In the genomic region with DNA sequence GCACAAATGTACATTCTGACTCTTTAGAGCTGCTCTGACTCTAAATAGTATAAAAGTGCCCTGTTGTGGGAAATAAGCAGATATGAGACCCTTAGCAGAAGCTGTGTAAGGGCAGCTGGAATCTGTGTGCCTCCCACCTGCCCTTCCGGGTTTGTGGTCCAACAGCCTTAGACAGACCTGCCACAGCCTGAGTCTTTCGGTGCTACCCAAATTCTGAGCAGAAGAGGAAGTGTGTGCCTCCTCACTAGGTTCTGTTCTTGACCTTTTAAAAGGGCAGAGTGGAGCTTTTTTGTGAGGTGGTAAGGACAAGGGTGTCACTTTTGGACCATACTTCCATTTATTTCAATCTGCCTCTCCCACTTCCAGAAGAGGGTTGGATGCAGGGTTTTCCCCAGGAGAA, we compare ENCODE assay signal across 12 mouse cellular contexts. TPM values are rescaled to one million over a fixed set of nuclear protein-coding genes. Genes with fewer than 3 reads are reported as not detected.
DNase-seq lines count a peak whose midpoint lies in the region; ATAC-seq and TF ChIP-seq lines count a peak whose summit lies in the region.
"Had no signal": no experiment of that assay in that cellular context is flagged by ENCODE, and none has a peak within 500 bp of the region (broad histone marks: within the 10 kb centered on the region; RNA-seq: fewer than 3 reads in every experiment).

No protein-coding gene starts in this region.

- no peak for DNase-seq in gastrocnemius, adult 2 months
- DNase-seq in gastrocnemius, postnatal 36 days = no peak
- no peak for DNase-seq in lung, postnatal 25 days (ENCODE audit: low spot score)
- no peak for DNase-seq in liver, embryonic 14.5 days (ENCODE audit: low read depth in 3 of 3, low spot score in 3 of 3)
- no peak for DNase-seq in stomach, postnatal 0 days (ENCODE audit: low spot score)
- DNase-seq in forebrain, embryonic 10.5 days (ENCODE audit: extremely low spot score, low spot score) = no peak
- DNase-seq: right cerebral cortex, postnatal 4 days had no signal

- no peaks in the 10 kb centered on the region for H3K9me3 ChIP-seq in lung, embryonic 15.5 days
- H3K9me3 ChIP-seq in liver, embryonic 14.5 days (ENCODE audit: control insufficient read depth, low read length) = no peaks in the 10 kb centered on the region
- no peaks in the 10 kb centered on the region for H3K9me3 ChIP-seq in stomach, postnatal 0 days (ENCODE audit: control insufficient read depth, low read length)
- H3K9me3 ChIP-seq in neural tube, embryonic 15.5 days (replicated peaks) = no peaks in the 10 kb centered on the region
- no peaks in the 10 kb centered on the region for H3K9me3 ChIP-seq in forebrain, embryonic 10.5 days
- H3K9me3 ChIP-seq: embryonic facial prominence, embryonic 12.5 days; neural tube, embryonic 13.5 days had no signal

- H3K4me3 ChIP-seq in gastrocnemius, adult 2 months = no peak overlapping the region
- no peak overlapping the region for H3K4me3 ChIP-seq in lung, embryonic 15.5 days
- H3K4me3 ChIP-seq in liver, embryonic 14.5 days (ENCODE audit: insufficient read depth in 1 of 2, low read depth in 2 of 2, low read length in 2 of 2) = no peak overlapping the region
- H3K4me3 ChIP-seq in stomach, postnatal 0 days (ENCODE audit: low read depth, low read length) = no peak overlapping the region
- no peak overlapping the region for H3K4me3 ChIP-seq in neural tube, embryonic 15.5 days (replicated peaks)
- H3K4me3 ChIP-seq in forebrain, embryonic 10.5 days = no peak overlapping the region
- H3K4me3 ChIP-seq: embryonic facial prominence, embryonic 12.5 days; neural tube, embryonic 13.5 days had no signal

- intact Hi-C loops in gastrocnemius, adult 2 months (cut with DNase I) = no loop called here
- intact Hi-C loops in gastrocnemius, postnatal 36 days (cut with DNase I) = no loop called here

- no peak overlapping the region for H3K9ac ChIP-seq in lung, embryonic 15.5 days
- H3K9ac ChIP-seq in liver, embryonic 14.5 days (replicated peaks) = no peak overlapping the region; the same call in 1 of the 2 replicates
- no peak overlapping the region for H3K9ac ChIP-seq in stomach, postnatal 0 days (ENCODE audit: low read length)
- H3K9ac ChIP-seq in neural tube, embryonic 15.5 days (replicated peaks) = no peak overlapping the region
- H3K9ac ChIP-seq: embryonic facial prominence, embryonic 12.5 days; neural tube, embryonic 13.5 days had no signal

- H3K4me2 ChIP-seq in lung, embryonic 15.5 days = no peak overlapping the region
- H3K4me2 ChIP-seq in liver, embryonic 14.5 days (ENCODE audit: low read depth) = no peak overlapping the region
- H3K4me2 ChIP-seq in stomach, postnatal 0 days (replicated peaks; ENCODE audit: low read depth) = no peak overlapping the region
- no peak overlapping the region for H3K4me2 ChIP-seq in neural tube, embryonic 15.5 days
- H3K4me2 ChIP-seq: embryonic facial prominence, embryonic 12.5 days; neural tube, embryonic 13.5 days had no signal

- WGBS in lung, embryonic 15.5 days = 59% methylated on average over 2 of the region's 2 CpGs
- WGBS in liver, embryonic 14.5 days (ENCODE audit: insufficient replicate concordance) = 18% methylated on average over 2 of the region's 2 CpGs
- 79% methylated on average over 2 of the region's 2 CpGs for WGBS in stomach, postnatal 0 days
- WGBS in neural tube, embryonic 15.5 days = 79% methylated on average over 2 of the region's 2 CpGs
- WGBS in forebrain, embryonic 10.5 days = 85% methylated on average over 2 of the region's 2 CpGs

- TF ChIP-seq EP300 in liver, embryonic 14.5 days (IDR thresholded peaks at IDR 0.05; ENCODE audit: low read depth) = no peak
- TF ChIP-seq EP300 in stomach, postnatal 0 days (optimal IDR thresholded peaks at IDR 0.05) = no peak

- no peaks in the 10 kb centered on the region for H3K27me3 ChIP-seq in lung, embryonic 15.5 days
- no peaks in the 10 kb centered on the region for H3K27me3 ChIP-seq in liver, embryonic 14.5 days (ENCODE audit: control insufficient read depth, insufficient read depth, low read length)
- H3K27me3 ChIP-seq in stomach, postnatal 0 days (ENCODE audit: control insufficient read depth, insufficient read depth, low read length) = no peaks in the 10 kb centered on the region
- H3K27me3 ChIP-seq in neural tube, embryonic 15.5 days (replicated peaks) = no peaks in the 10 kb centered on the region
- no peaks in the 10 kb centered on the region for H3K27me3 ChIP-seq in forebrain, embryonic 10.5 days (ENCODE audit: poor library complexity, severe bottlenecking)
- H3K27me3 ChIP-seq: embryonic facial prominence, embryonic 12.5 days; neural tube, embryonic 13.5 days had no signal

- no peaks in the 10 kb centered on the region for H3K36me3 ChIP-seq in lung, embryonic 15.5 days
- H3K36me3 ChIP-seq in liver, embryonic 14.5 days (replicated peaks; ENCODE audit: control insufficient read depth, insufficient read depth, low read depth) = no peaks in the 10 kb centered on the region
- H3K36me3 ChIP-seq in stomach, postnatal 0 days (ENCODE audit: control insufficient read depth, insufficient read depth, low read length) = no peaks in the 10 kb centered on the region
- no peaks in the 10 kb centered on the region for H3K36me3 ChIP-seq in neural tube, embryonic 15.5 days
- H3K36me3 ChIP-seq in forebrain, embryonic 10.5 days (replicated peaks) = no peaks in the 10 kb centered on the region
- H3K36me3 ChIP-seq: embryonic facial prominence, embryonic 12.5 days; neural tube, embryonic 13.5 days had no signal

- ATAC-seq in lung, embryonic 15.5 days (ENCODE audit: borderline replicate concordance, extremely low read depth, low FRiP score, low TSS enrichment) = no peak
- ATAC-seq in liver, embryonic 14.5 days (ENCODE audit: insufficient read depth) = no peak
- no peak for ATAC-seq in stomach, postnatal 0 days (ENCODE audit: low FRiP score, low TSS enrichment)
- ATAC-seq in neural tube, embryonic 15.5 days (ENCODE audit: low FRiP score) = no peak
- ATAC-seq: hindbrain, embryonic 16.5 days had no signal

- peaks cover 21% of the 10 kb centered on the region for H3K4me1 ChIP-seq in lung, embryonic 15.5 days
- H3K4me1 ChIP-seq in liver, embryonic 14.5 days (replicated peaks; ENCODE audit: control insufficient read depth in 2 of 2, insufficient read depth in 2 of 2, low read length in 1 of 2) = peaks cover 29 to 53% of the 10 kb centered on the region in 2 experiments
- H3K4me1 ChIP-seq in stomach, postnatal 0 days (replicated peaks; ENCODE audit: control insufficient read depth, insufficient read depth) = peaks cover 6% of the 10 kb centered on the region
- H3K4me1 ChIP-seq in neural tube, embryonic 15.5 days = 0 out of 2 replicates have a peak, but pooled peaks cover 2% of the 10 kb centered on the region
- H3K4me1 ChIP-seq in forebrain, embryonic 10.5 days = peaks cover 6% of the 10 kb centered on the region
- H3K4me1 ChIP-seq: neural tube, embryonic 13.5 days had no signal

- no peak for TF ChIP-seq CTCF in gastrocnemius, adult 2 months (IDR thresholded peaks at IDR 0.05)
- no peak for TF ChIP-seq CTCF in liver, embryonic 14.5 days (IDR thresholded peaks at IDR 0.05; ENCODE audit: low read depth)
- TF ChIP-seq CTCF in stomach, postnatal 0 days (IDR thresholded peaks at IDR 0.05; ENCODE audit: low read depth) = no peak

- H3K27ac ChIP-seq in gastrocnemius, adult 2 months = peak overlapping the region; percentile 71
- H3K27ac ChIP-seq in lung, embryonic 15.5 days = peak overlapping the region; percentile 59
- peak overlapping the region; percentile 25; the same call in 1 of the 2 replicates for H3K27ac ChIP-seq in liver, embryonic 14.5 days
- H3K27ac ChIP-seq in stomach, postnatal 0 days (replicated peaks) = peak overlapping the region; percentile 56
- no peak overlapping the region for H3K27ac ChIP-seq in neural tube, embryonic 15.5 days (replicated peaks)
- H3K27ac ChIP-seq in forebrain, embryonic 10.5 days = no peak overlapping the region
- H3K27ac ChIP-seq: neural tube, embryonic 13.5 days had no signal

RNA-seq across cellular contexts. Expression of a gene that starts 33.1 kb away (rescaled TPM):
- 10 to 100 TPM; 12.6 to 15.1 TPM for total RNA-seq in gastrocnemius, adult 2 months (2021)
- 10 to 100 TPM in 1 of 2 experiments, 1 to 10 TPM in 1; 9.6 to 11.3 TPM for total RNA-seq in gastrocnemius, postnatal 36 days (2021)
- polyA plus RNA-seq in lung, embryonic 15.5 days (2015; fragmentation: Nextera tagmentation; extraction: Ambion mirVana) = 61.5 and 68.0 TPM in 2 replicates
- polyA plus RNA-seq in liver, embryonic 14.5 days (2012; rRNA removed) = 9.3 and 11.6 TPM in 2 replicates
- 15.4 and 16.2 TPM in 2 replicates for polyA plus RNA-seq in liver, embryonic 14.5 days (2014; fragmentation: Nextera tagmentation; extraction: Ambion mirVana)
- 18.3 and 19.2 TPM in 2 replicates for polyA plus RNA-seq in stomach, postnatal 0 days (2015; fragmentation: Nextera tagmentation; extraction: Ambion mirVana)
- polyA plus RNA-seq in neural tube, embryonic 15.5 days (2015; fragmentation: Nextera tagmentation; extraction: Ambion mirVana) = 45.3 and 46.8 TPM in 2 replicates
- 48.3 and 52.7 TPM in 2 replicates for polyA plus RNA-seq in forebrain, embryonic 10.5 days (2016; fragmentation: Nextera tagmentation; extraction: Ambion mirVana)

RNA-seq across cellular contexts. Expression of a gene that starts 46.0 kb away (rescaled TPM):
- 1 to 10 TPM; 6.2 to 7.9 TPM for total RNA-seq in gastrocnemius, adult 2 months (2021)
- total RNA-seq in gastrocnemius, postnatal 36 days (2021) = 1 to 10 TPM; 6.6 to 6.7 TPM
- polyA plus RNA-seq in lung, embryonic 15.5 days (2015; fragmentation: Nextera tagmentation; extraction: Ambion mirVana) = 45.0 and 49.5 TPM in 2 replicates
- 12.4 and 12.7 TPM in 2 replicates for polyA plus RNA-seq in liver, embryonic 14.5 days (2012; rRNA removed)
- polyA plus RNA-seq in liver, embryonic 14.5 days (2014; fragmentation: Nextera tagmentation; extraction: Ambion mirVana) = 24.9 and 28.7 TPM in 2 replicates
- 52.3 and 55.4 TPM in 2 replicates for polyA plus RNA-seq in stomach, postnatal 0 days (2015; fragmentation: Nextera tagmentation; extraction: Ambion mirVana)
- polyA plus RNA-seq in neural tube, embryonic 15.5 days (2015; fragmentation: Nextera tagmentation; extraction: Ambion mirVana) = 14.4 and 26.5 TPM in 2 replicates
- 4.7 and 5.8 TPM in 2 replicates for polyA plus RNA-seq in forebrain, embryonic 10.5 days (2016; fragmentation: Nextera tagmentation; extraction: Ambion mirVana)

Comparison
In these comparisons a context has a peak if more than half of its experiments do, and no peak if none do; other contexts are left out.
1. H3K27ac ChIP-seq: peak in gastrocnemius, adult 2 months (single experiment), lung, embryonic 15.5 days (single experiment), liver, embryonic 14.5 days (single experiment) and stomach, postnatal 0 days (single experiment); none in neural tube, embryonic 15.5 days (single experiment) and forebrain, embryonic 10.5 days (single experiment).